Mouse (Mus musculus): ENCODE data around the gene Moxd1.

- TF ChIP-seq POLR2A (IDR thresholded peaks at IDR 0.05; ENCODE audit: insufficient read depth, low read depth, low read length) (no peak), CTCF (IDR thresholded peaks at IDR 0.05) (no peak), EP300 (IDR thresholded peaks at IDR 0.05; ENCODE audit: insufficient read depth, low read depth, low read length) (no peak)
Observed at GRCm38 (mm10) chr10:24217558-24218268, 5.6 kb upstream of the Moxd1 start.
